Mouse (Mus musculus) heart, postnatal 10 days (tissue): Measurements from ENCODE around the gene Lrch1. TPM values are rescaled to one million over a fixed set of nuclear protein-coding genes. Genes with fewer than 3 reads are reported as not detected.

Source experiments
- DNase-seq, 2 experiments: peaks; one replicate each; pipeline ENCODE4 v3.0.0; 2021
- intact Hi-C: fragments of 180-260 bp; cut with DNase I; formaldehyde crosslinking; loops from one replicate; pipeline ENCODE4 v1.15.1; 2025
- total RNA-seq, 2 experiments: library from RNA; stranded (reverse); gene quantifications; 2 replicates each; pipeline ENCODE4 v1.2.3; 2021

The Lrch1 gene
- 10 to 100 TPM; 19.6 to 20.5 TPM for total RNA-seq

DNA sequence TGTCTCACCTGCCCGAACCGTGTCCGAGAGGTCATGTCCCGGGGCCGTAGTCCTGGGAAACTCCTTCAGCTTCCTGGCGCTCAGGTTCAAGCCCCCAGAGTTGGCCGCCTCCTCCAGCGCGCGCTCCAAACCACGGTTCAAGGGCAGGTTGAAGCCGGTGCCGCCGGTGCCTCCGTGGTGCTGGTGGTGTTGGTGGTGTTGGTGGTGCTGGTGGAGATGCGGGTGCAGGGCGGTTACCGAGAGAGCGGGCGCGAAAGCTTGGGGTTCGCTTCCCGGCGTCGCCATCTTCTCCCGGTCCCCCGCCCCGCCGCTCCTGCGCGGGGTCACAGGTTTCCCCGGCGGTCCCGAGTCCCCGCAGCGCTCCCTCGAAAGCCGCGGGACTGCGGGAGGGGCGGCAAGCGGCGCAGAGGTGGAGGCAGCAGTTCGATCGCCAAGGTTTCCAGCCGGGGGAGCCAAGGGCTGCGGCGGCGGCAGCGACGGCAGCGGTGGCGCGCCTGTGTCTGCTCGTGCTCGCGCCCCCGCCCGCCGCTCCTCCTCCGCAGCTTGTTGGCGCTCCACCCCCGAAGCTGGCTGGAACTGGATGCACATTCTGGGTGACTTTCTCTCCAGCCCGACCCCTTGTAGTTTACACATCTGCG, at the start of gene Lrch1:
Gene Lrch1 (minus strand): TSS at position 501 of the 638 bp plus-strand sequence.
- peak; percentile 89 to 92 for DNase-seq
- intact Hi-C loops: loop anchor here (2.0 to 5.0 kb wide), 4 partner anchors 100 to 183 kb away; no protein-coding TSS in a partner anchor

DNA sequence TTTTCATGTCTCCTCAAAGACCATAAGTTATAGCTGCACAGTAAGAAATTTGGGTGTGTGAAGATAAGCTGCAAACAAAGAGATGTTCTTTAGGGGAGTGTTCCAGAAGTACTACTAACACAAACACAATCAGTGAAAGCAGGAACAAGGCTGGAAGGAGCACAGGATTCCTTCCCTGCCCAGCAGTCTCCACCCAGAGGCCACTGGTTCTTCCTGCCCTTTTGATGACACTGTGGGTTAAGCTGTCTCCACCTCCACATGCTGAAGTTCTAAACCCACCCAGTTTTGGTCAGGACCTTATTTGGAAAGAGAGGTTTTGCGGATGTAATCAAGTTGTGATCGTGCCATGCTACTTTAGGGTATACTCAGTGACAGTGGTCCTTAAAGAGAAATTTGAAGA, 49.4 kb upstream of the Lrch1 start:
- intact Hi-C loops: no loop called here
- DNase-seq: no peak

DNA sequence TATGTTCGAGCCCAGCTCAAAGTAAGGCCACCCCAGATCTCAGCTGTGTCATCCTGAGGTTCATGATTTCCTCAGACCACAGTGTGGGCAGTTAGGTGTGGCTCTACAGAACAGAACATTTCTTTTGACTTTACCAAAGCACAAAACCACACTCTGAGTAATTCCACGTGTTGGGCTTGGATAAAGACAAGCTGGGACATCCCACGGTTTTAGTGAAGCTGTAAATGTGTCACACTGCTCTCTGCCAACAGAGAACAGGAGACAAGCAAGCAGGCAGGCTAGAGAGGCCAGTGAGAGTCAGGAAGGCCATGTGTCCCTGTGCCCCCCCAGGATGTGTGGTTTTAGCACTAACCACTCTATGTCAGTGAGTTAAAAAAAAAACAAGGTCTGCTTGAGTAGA, 48.9 kb upstream of the Lrch1 start:
- intact Hi-C loops: no loop called here

DNA sequence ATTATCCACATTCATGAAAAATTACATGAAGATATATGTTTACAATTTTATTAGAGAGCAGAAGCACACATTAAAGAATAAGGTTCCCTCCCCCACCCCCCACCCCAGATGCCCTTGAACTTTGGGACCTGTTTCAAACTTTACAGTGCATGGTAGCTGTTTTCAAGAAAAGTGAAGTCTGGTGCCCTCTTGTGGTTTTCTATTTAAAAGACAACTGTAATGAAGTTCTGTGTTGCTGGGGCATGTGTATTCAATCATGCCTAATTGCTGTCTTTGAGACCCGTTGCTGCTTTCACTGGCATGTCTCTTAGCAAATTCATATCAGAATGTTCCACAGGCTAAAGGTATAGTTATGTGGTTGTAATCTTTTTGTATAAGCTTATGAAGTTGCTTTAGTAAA, 42.8 kb upstream of the Lrch1 start:
- intact Hi-C loops: loop anchor here (1.0 to 5.0 kb wide), 2 partner anchors 203 to 226 kb away; no protein-coding TSS in a partner anchor
- peak; percentile 61 to 70 for DNase-seq

More for the DNA sequence above, 48.9 kb upstream of the Lrch1 start:
- no peak for DNase-seq

DNA sequence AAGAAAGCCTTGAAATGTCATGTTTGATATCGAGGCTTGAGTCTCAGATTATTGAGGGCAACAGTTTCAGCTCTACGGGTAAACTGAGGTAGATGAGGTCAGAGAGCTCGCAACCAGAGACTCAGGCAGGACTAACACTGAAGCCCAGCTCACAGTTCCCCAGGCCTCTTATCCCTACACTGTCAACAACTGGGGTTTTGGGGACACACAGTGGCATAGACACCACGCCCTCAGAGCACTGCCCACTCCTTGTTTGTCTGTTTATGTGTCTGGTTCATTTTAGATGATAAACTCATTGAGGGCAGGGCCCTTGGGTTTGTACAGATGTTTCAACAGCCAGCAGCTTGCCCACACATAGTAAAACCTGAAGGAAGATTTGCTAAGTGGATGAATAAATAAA, 42.2 kb upstream of the Lrch1 start:
- intact Hi-C loops: loop anchor here (1.0 to 5.0 kb wide), 2 partner anchors 203 to 226 kb away; no protein-coding TSS in a partner anchor
- no peak for DNase-seq

DNA sequence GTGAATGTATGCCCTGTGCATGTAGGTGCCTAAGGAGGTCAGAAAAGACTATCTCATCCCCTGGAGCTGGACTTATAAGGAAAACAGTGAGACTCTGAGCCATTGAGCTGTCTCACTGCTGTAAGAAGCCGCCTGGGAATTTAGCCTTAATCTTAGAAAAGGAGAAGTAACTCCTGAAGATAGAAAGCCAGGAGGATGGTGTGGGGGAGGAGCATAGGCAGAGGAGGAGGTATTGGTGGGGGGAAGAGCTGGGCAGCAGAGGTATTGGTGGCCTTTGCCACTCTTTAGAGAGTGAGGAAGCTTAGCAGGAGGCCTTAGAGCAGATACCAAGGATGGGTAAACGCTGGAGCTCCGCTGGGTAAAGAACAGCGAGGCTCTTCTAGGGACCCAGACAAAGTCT, 41.6 kb upstream of the Lrch1 start:
- intact Hi-C loops: no loop called here
- no peak for DNase-seq

DNA sequence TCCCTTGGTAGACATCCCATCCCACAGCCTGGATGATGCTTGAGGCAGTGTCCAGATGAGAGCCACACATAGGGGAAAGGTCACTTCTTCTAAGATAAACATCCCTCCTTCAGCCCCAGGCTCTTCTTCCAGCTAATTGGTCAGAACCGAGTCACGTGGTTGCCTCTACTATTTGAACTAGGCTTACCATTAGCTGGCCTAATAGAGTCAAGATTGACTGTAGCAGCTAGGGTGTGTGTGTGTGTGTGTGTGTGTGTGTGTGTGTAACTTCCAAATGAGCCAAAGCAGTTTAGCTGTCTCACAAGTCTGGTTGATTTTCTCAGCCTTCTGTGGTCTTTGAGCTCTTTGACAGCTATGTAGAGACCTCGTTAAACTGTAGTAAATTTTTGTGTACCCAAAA, 38.9 kb upstream of the Lrch1 start:
- no peak for DNase-seq
- intact Hi-C loops: no loop called here

DNA sequence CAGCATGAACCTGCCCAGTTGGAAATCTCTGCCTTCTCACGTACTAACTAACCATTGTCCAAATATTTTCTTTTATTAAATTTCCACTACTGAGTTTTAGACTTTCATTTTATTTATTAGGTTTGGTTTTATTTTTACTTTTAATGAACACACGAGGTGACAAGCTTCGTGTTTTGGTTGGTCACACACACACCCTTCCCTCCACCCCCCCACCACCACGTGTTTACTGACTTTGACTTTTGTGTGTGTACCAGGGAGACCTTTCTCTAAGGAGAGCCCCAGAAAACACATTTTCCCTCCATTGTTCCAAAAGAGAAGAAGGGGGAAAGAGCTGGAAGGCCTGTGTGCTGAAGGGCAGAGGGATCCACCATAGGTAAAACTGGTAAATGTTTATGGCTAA, 38.0 kb upstream of the Lrch1 start:
- no peak for DNase-seq
- intact Hi-C loops: no loop called here

DNA sequence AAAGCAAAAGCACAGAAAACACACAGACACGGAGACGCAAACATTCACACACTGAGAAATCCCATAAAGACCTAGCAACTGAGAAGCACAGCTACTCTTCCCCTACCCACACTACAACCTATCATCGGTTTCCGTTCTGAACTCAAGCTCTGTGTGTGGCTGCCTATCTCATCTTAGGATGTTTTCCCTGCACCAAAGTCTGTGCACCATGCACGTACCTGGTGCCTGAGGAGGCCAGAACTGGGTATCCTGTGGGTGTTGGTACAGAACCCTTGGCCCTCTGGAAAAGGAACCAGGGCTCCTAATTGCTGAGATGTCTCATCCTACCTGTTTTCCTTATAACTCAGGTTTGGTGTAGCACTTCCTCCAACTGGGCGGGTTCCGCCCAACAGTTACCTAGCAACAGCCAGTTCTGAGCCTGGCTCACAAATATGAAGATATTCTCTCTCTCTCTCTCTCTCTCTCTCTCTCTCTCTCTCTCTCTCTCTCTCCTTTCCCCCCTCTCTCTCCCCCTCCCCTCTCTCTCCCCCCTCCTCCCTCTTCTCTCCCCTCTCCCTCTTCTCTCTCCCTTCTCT, 37.2 kb upstream of the Lrch1 start:
- DNase-seq: no peak
- intact Hi-C loops: no loop called here

DNA sequence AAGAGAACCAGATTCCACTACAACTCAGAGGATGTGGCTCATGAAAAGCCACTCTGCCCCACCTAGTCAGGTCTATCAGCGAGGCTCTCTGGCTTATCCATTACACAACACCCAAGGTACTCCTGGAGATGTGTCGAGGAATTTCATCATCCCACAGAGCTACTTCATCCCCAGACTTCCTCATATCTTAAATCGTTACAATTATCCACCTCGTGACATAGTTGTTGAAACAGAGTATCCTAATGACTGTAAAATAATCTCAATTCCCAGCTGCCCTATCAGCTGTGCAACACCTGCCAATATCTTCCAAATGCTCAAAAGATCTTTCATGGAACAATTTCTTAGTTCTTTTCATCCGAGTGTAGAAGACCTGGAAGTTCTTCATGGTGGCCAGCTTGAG, 35.4 kb upstream of the Lrch1 start:
- intact Hi-C loops: no loop called here
- no peak for DNase-seq

DNA sequence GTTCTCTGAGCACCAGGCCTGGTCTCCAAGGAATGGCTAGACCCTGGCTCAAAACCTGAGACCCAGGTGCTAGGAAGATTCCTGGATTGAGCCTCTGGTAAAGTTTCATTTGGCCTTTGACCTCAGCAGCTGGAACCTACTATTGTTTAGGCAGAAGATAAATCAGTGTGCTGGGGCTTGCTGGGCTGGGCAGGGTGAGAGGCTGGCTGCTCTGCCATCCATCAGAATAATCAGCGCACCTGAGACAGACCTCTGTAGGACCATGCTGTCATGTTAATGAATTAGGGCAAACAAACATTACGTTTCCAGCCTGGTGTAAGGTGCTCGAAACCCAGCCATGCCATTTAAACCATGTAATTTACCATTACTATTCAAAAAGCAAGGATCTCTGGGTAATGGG, 33.3 kb upstream of the Lrch1 start:
- DNase-seq: no peak
- intact Hi-C loops: no loop called here

DNA sequence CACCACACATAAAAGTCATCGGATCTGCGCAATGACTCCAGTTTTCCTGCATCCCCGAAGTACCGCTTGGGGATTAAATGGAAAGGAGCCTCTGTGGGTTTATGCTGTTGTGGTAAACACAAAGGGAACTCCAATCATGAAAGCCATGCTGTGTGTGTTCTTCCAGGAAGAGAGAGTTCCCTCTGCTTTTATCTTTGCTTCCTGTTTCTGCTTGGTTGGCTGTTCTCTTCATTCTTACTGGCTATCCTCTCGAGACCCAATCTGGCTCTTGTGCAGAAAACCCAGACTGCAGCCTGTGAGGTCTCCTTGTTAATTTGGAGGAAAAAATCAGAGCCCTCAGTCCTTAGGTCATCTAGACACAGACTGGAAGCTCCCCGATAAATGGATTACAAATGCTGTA, 29.3 kb upstream of the Lrch1 start:
- intact Hi-C loops: no loop called here
- DNase-seq: peak; percentile 30 to 45

DNA sequence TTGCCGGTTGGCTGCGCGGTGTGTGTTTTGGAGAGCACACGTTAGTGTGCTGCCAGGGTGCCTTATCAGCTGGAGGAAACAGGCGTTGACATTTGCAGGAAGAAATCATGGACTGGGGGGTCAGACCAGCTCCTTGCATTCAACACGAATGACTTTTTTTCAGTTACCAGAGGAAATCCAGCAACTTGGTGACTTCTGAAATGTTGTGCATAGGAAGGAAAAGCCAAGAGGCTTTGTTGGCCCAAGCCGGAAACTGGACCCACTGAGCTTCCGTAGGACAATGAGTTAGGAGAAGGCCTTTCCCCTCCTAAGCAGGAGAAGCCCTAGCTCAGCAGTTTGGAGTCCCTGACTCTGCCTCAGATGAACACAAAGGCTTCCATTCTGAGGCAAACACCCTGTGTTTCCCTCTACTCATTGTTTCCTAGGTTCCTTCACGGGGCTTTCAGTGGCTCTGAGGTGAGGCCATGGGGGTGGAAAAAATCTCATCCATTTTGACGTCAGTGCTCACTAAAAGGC, 26.5 kb upstream of the Lrch1 start:
- peak; percentile 43 to 50 for DNase-seq
- intact Hi-C loops: no loop called here

DNA sequence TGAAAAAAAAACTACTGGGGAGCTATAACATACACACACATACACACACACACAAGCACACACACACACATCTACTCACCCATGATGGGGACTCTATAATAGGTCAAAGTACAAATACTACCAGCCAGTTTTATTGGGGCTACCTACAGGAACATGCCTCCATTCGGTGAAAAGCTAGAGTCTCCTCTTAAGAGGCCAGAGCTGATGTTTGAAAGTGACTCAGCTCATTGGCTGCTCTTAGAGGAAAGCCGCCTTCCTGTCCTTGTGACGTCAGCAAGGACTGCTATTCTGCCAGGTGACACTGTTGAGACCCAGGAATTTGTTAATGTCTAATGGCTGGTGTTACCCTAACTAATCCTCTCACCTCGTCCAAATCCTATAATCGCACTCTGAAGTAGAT, 25.0 kb upstream of the Lrch1 start:
- intact Hi-C loops: no loop called here
- DNase-seq: no peak

DNA sequence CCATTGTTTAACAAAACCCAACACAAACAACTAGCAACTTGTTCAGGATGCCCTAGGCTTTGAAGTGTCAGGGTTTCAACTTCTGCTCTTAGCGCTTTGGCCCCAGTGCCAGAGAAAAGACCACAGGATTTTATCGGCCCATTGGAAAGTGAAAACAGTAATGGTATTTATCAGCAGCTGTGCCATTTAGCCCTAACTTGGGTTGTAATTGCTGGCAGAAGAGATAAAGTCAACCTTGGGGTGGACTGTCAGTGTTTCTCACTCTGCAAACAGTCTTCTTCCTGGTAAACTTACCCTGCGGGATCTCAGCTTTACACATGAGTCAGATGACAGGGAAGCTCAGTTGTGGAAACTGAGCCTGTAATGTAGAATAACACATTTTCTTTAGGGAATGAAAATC, 24.5 kb upstream of the Lrch1 start:
- intact Hi-C loops: no loop called here
- no peak for DNase-seq

DNA sequence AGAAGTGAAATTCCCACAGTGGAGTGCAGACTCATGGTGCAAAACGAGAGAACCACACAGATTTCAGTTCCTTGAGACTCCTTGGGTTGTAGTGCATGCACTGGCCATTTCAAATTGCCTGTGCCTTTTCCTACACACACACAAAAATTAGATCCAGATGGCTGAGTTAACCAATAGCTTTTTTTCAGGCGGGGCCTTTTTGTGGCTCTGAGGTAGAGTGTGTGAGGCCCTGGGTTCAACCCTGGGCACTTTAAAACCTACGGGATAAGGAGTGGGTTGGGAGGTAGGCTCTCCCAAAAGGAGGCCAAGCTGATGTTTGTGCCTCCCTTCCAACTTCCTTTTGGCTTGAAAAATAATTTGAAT, 15.7 kb upstream of the Lrch1 start:
- DNase-seq: no peak
- intact Hi-C loops: no loop called here

DNA sequence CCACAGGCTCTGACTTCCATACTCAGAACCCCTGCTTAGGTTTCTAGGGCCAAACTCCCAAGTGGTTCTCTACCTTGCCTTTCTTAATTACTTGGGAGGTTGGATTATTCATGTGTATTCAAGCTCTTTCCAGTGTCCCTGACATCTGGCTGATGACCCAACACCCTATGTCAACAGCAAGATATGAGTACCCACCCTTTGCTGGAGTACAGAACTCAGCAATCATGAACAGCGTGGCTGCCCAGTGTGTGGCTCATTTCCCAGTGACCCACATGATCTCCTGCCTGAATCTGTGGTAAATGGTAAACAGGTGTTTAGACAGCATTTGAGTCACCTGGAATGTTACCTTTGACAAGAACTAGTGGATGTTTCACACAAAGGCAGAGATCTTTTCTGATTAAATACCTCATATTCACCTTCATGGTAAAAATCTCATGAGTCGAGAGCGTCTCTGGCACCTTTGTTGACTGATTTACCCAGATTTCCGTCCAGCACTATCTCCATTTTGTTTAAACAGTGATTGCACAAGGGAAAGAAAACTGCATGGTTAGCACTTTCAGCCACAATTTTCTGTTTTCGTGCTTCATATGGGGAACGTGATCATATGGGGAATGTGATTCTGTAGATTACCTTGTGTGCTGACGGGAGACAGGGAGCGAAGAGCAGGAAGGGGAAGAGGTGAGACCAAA, 15.2 kb upstream of the Lrch1 start:
- intact Hi-C loops: no loop called here
- no peak for DNase-seq

DNA sequence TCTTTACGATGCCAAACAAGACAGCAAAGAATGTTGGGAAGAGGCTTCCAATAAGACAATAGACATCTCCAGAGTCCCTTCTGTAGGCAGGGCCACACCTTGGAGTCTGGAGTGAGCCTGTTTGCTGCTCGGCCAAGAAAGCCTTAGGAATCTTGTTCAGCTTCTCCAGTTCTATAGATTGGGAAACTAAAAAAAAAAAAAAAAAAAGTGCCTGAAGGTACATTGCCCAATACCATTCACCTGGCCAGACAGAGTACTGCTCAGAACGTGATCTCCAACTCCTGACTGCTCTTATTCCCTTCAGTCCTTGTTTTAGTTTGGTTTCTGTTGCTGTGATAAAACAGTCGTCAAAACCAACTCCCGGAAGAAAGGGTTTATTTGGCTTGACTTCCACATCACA, 12.9 kb upstream of the Lrch1 start:
- DNase-seq: no peak
- intact Hi-C loops: no loop called here

DNA sequence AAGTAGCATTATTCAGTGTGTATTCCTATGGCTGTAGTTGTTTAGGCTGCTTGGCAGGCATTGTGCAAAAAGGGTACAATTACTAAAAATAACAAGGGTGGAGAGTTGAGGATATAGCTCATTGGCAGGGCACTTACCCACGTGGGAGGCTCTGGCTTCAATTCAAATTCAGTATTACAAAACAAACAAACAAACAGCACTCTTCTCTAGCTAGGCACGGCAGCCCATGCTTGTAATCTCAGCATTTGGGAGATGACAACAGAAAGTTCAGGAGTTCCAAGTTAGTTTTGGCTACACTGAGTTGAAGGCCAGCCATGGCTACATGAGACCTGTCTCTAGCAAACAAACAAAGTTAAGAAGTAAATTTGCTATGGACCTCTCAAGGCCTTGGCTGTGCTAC, 9.0 kb upstream of the Lrch1 start:
- no peak for DNase-seq
- intact Hi-C loops: no loop called here

DNA sequence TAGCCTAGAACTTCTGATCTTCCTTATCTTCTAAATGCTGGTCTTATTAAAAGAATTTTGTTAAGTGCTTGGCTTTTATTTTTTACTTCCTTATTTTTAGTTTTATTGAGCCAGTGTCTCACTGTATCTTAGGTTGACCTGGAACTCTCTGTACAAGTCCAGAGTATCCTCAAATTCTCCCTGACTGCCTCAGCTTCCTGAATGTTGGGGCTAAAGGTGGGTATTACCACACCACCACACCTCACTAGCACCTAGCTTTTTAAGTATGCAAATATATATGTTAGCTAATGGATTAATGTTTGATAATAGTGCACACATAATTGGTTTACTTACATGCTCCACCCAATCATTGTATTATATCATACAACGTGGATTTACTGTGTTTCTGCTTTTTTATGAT, 8.6 kb upstream of the Lrch1 start:
- DNase-seq: no peak
- intact Hi-C loops: no loop called here

DNA sequence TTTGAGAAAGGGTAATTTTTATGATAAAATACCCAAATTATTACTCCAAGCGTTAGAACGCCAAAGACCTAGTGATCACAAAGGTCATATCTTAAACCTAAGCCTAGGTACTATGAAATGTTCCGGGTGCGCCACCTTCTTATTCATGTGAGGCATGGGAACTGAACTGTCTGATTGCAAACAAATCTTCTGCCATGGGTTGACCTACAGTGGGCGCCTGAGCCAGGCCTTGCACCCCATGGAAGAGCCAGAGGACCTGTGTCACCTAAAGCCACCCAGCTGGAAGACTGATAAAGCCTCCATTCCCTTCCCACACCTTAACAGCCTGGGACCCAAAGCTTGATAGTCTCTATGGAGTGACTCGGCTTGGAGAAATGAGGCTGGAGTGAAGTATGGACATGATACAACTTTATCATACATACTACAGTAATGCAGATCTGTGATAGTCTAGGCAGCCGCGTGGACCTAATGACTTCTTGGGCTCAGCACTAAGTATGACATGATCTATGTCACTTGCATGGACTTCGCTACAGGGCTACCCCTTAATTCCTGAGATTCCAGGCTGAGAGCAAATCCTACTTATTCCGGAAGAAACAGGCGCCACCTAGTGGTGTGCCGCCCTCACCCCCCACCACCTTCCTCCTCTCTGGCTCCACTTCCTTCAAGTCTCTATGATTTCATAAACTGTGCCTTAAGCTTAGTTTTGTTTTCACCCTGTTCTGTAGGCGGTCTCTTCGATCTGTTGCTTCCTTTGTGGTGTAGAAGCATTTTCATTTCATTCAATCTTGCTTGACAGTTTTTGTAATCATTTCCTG, 957 bp upstream of the Lrch1 start:
- peak; percentile 62 to 72 for DNase-seq
- intact Hi-C loops: loop anchor here (5.0 kb wide), 3 partner anchors 101 to 156 kb away; no protein-coding TSS in a partner anchor
